Mouse (Mus musculus): ENCODE measurements at regions not wholly inside any gene's neighbourhood (a gene's known extent, or its start where the extent isn't known, plus 50 kb on each side); places are given as distances from the start of the nearest gene placed in this dataset.

- Histone ChIP-seq H3K4me1 (peaks cover 12% of the 10 kb centered on the region; the same call in 1 of the 2 replicates), H3K9me3 (no peaks in the 10 kb centered on the region), H3K36me3 (replicated peaks) (no peaks in the 10 kb centered on the region), H3K27ac (no peak overlapping the region), H3K9ac (no peak overlapping the region), H3K4me2 (no peak overlapping the region), H3K4me3 (no peak overlapping the region), H3K27me3 (replicated peaks) (no peaks in the 10 kb centered on the region)
- ATAC-seq (replicated peaks) = no peak
- 50% methylated on average over 6 of the region's 6 CpGs for WGBS
These were observed 318.7 kb downstream of the Matn1 start for GRCm38 (mm10) chr4:131262909-131263308.

GRCm38 (mm10) chr4:131266764-131267163, 322.6 kb downstream of the Matn1 start:
- H3K27ac ChIP-seq = no peak overlapping the region
- H3K4me2 ChIP-seq = no peak overlapping the region
- H3K9me3 ChIP-seq = no peaks in the 10 kb centered on the region
- no peak for ATAC-seq (replicated peaks)
- no peak overlapping the region for H3K9ac ChIP-seq
- 7% methylated on average over 9 of the region's 9 CpGs for WGBS
- H3K36me3 ChIP-seq (replicated peaks) = no peaks in the 10 kb centered on the region
- peaks cover 12% of the 10 kb centered on the region; the same call in 1 of the 2 replicates for H3K4me1 ChIP-seq
- no peak overlapping the region for H3K4me3 ChIP-seq
- no peaks in the 10 kb centered on the region for H3K27me3 ChIP-seq (replicated peaks)

- H3K36me3 ChIP-seq (replicated peaks) = no peaks in the 10 kb centered on the region
- no peak overlapping the region for H3K4me3 ChIP-seq
- H3K27ac ChIP-seq = no peak overlapping the region
- H3K27me3 ChIP-seq (replicated peaks) = no peaks in the 10 kb centered on the region
- no peak overlapping the region for H3K4me2 ChIP-seq
- peaks cover 9% of the 10 kb centered on the region; the same call in 1 of the 2 replicates for H3K4me1 ChIP-seq
- WGBS = 52% methylated on average over 10 of the region's 10 CpGs
- no peak overlapping the region for H3K9ac ChIP-seq
- ATAC-seq (replicated peaks) = no peak
- H3K9me3 ChIP-seq = no peaks in the 10 kb centered on the region
These were observed 323.6 kb downstream of the Matn1 start for GRCm38 (mm10) chr4:131267760-131268159.

DNA sequence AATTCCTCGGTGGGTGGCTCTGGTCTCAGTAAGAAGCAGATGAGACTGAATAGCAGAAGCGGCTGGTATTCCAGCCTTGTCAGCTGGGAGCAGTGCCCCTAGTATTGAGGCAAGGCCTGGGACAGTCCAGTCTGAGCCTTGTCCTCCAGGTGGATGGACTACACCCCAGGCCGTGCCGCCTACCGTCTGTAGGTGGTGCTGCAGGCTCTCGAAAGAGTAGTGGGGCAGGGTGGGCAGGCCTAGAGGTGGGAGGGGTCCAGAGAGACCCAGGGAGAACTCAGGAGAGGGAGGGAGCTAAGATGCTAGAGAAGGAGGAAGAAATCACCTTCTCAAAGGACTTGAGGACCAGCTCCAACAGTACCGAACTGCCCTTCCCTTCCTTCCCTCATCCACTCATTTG, 326.0 kb downstream of the Matn1 start:
- no peak overlapping the region for H3K9ac ChIP-seq
- peaks cover 5% of the 10 kb centered on the region; the same call in 1 of the 2 replicates for H3K4me1 ChIP-seq
- no peak overlapping the region for H3K4me2 ChIP-seq
- no peak overlapping the region for H3K4me3 ChIP-seq
- H3K36me3 ChIP-seq (replicated peaks) = no peaks in the 10 kb centered on the region
- no peaks in the 10 kb centered on the region for H3K27me3 ChIP-seq (replicated peaks)
- ATAC-seq (replicated peaks) = peak; percentile 50; the same call in 1 of the 2 replicates
- 15% methylated on average over 7 of the region's 7 CpGs for WGBS
- no peak overlapping the region for H3K27ac ChIP-seq
- H3K9me3 ChIP-seq = no peaks in the 10 kb centered on the region

DNA sequence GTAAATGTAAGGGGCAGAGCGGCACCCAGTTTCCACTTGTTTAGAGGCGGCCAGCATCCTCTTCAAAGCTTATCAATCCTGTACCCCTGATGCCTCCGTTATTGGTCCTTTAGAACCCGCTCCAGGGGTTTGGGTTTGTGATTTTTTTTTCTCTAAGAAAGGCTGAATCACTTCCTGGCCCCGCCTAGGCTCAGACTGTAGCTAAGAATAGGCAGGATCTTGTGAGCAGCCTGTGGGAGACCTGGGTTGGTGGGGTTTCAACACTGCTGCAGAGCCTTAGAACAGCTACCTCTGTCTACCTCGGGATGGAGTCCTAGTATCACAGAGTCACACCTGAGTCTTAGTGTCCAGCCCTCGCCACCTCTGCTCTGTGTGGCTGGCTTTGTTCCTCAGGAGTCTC, 327.9 kb downstream of the Matn1 start:
- Histone ChIP-seq H3K9me3 (no peaks in the 10 kb centered on the region), H3K9ac (no peak overlapping the region), H3K4me3 (no peak overlapping the region), H3K4me2 (no peak overlapping the region), H3K4me1 (peaks cover under 1% of the 10 kb centered on the region; the same call in 1 of the 2 replicates), H3K36me3 (replicated peaks) (no peaks in the 10 kb centered on the region), H3K27me3 (replicated peaks) (no peaks in the 10 kb centered on the region), H3K27ac (no peak overlapping the region)
- no peak for ATAC-seq (replicated peaks)
- 84% methylated on average over 7 of the region's 7 CpGs for WGBS

GRCm38 (mm10) chr4:131293560-131293959, 349.4 kb downstream of the Matn1 start:
- Histone ChIP-seq H3K27ac (no peak overlapping the region), H3K4me1 (no peaks in the 10 kb centered on the region), H3K4me3 (no peak overlapping the region), H3K36me3 (replicated peaks) (no peaks in the 10 kb centered on the region), H3K4me2 (no peak overlapping the region), H3K9me3 (no peaks in the 10 kb centered on the region), H3K9ac (no peak overlapping the region), H3K27me3 (replicated peaks) (no peaks in the 10 kb centered on the region)
- ATAC-seq (replicated peaks) = no peak
- WGBS = 76% methylated on average over 2 of the region's 2 CpGs

- ATAC-seq (replicated peaks) = no peak
- no peak overlapping the region for H3K4me2 ChIP-seq
- peaks cover 7% of the 10 kb centered on the region; the same call in 1 of the 2 replicates for H3K4me1 ChIP-seq
- WGBS = 78% methylated on average over 14 of the region's 14 CpGs
- no peak overlapping the region for H3K4me3 ChIP-seq
- no peak overlapping the region for H3K27ac ChIP-seq
- no peak overlapping the region for H3K9ac ChIP-seq
- no peaks in the 10 kb centered on the region for H3K9me3 ChIP-seq
- no peaks in the 10 kb centered on the region for H3K36me3 ChIP-seq (replicated peaks)
- H3K27me3 ChIP-seq (replicated peaks) = no peaks in the 10 kb centered on the region
These were observed 354.0 kb downstream of the Matn1 start for GRCm38 (mm10) chr4:131298011-131298674.

DNA sequence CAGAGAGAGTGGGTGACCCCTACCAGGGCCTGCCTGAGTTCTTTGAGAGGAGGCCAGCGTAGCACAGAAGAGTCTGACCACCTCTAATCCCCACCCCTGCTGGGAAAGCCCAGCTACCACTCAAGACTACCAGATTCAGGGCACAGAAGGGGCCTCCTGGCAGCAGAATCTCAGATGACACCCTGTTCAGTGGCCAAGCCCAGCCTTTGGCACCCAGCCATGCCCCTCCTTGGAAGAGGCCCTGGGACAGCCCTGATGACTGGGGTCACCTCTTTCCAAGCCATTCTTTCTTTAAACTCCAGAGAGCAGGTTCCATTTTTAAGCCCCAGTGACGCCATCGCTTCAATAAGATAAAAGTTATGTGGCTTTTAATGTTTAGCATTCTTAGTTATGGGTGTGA, 359.8 kb downstream of the Matn1 start:
- Histone ChIP-seq H3K9ac (no peak overlapping the region), H3K27me3 (replicated peaks) (no peaks in the 10 kb centered on the region), H3K9me3 (no peaks in the 10 kb centered on the region), H3K36me3 (replicated peaks) (no peaks in the 10 kb centered on the region), H3K4me3 (no peak overlapping the region), H3K4me1 (peaks cover 21% of the 10 kb centered on the region), H3K4me2 (no peak overlapping the region), H3K27ac (no peak overlapping the region)
- ATAC-seq (replicated peaks) = no peak
- WGBS = 63% methylated on average over 3 of the region's 3 CpGs

- H3K4me3 ChIP-seq = no peak overlapping the region
- H3K27ac ChIP-seq = no peak overlapping the region
- no peak overlapping the region for H3K4me2 ChIP-seq
- no peak for ATAC-seq (replicated peaks)
- no peak overlapping the region for H3K9ac ChIP-seq
- H3K9me3 ChIP-seq = no peaks in the 10 kb centered on the region
- H3K36me3 ChIP-seq (replicated peaks) = no peaks in the 10 kb centered on the region
- peaks cover 16% of the 10 kb centered on the region for H3K4me1 ChIP-seq
- 66% methylated on average over 12 of the region's 12 CpGs for WGBS
- H3K27me3 ChIP-seq (replicated peaks) = no peaks in the 10 kb centered on the region
These were observed 360.2 kb downstream of the Matn1 start for GRCm38 (mm10) chr4:131304361-131304777.

DNA sequence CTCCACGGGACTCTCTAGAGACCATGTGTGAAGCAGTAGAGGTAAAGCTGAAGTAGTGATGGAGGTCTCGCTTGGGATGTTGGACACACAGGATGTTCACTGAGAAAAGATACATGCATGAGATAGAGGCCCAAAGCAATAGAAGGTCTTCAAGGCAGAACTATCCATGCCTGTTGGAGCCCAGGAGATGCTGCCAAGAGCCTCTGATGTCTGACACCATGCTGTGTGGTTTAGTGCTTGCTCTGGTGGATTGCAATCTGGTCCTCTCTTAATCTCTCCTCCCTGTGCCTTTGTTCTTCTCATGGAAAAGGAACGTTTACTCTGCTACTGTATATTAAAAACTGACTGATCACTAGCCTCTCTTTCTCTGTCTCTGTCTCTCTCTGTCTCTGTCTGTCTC, 370.0 kb downstream of the Matn1 start:
- no peaks in the 10 kb centered on the region for H3K36me3 ChIP-seq (replicated peaks)
- H3K27ac ChIP-seq = no peak overlapping the region
- ATAC-seq (replicated peaks) = no peak
- H3K4me1 ChIP-seq = no peaks in the 10 kb centered on the region
- H3K4me3 ChIP-seq = no peak overlapping the region
- H3K27me3 ChIP-seq (replicated peaks) = no peaks in the 10 kb centered on the region
- H3K9ac ChIP-seq = no peak overlapping the region
- WGBS = 71% methylated on average over 3 of the region's 3 CpGs
- H3K9me3 ChIP-seq = no peaks in the 10 kb centered on the region
- H3K4me2 ChIP-seq = no peak overlapping the region

GRCm38 (mm10) chr4:131316041-131316440, 371.9 kb downstream of the Matn1 start:
- Histone ChIP-seq H3K36me3 (replicated peaks) (no peaks in the 10 kb centered on the region), H3K4me1 (no peaks in the 10 kb centered on the region), H3K9ac (no peak overlapping the region), H3K27me3 (replicated peaks) (no peaks in the 10 kb centered on the region), H3K4me2 (no peak overlapping the region), H3K27ac (no peak overlapping the region), H3K9me3 (no peaks in the 10 kb centered on the region), H3K4me3 (no peak overlapping the region)
- no peak for ATAC-seq (replicated peaks)
- 77% methylated on average over 3 of the region's 3 CpGs for WGBS

GRCm38 (mm10) chr4:131322323-131322722, 378.1 kb downstream of the Matn1 start:
- H3K4me2 ChIP-seq = no peak overlapping the region
- H3K27ac ChIP-seq = no peak overlapping the region
- WGBS = 85% methylated on average over 5 of the region's 5 CpGs
- H3K4me1 ChIP-seq = no peaks in the 10 kb centered on the region
- no peaks in the 10 kb centered on the region for H3K9me3 ChIP-seq
- H3K9ac ChIP-seq = no peak overlapping the region
- no peak overlapping the region for H3K4me3 ChIP-seq
- H3K36me3 ChIP-seq (replicated peaks) = no peaks in the 10 kb centered on the region
- no peaks in the 10 kb centered on the region for H3K27me3 ChIP-seq (replicated peaks)
- no peak for ATAC-seq (replicated peaks)

GRCm38 (mm10) chr4:131324486-131324885, 380.3 kb downstream of the Matn1 start:
- no peak overlapping the region for H3K4me2 ChIP-seq
- no peak overlapping the region for H3K9ac ChIP-seq
- H3K27ac ChIP-seq = no peak overlapping the region
- ATAC-seq (replicated peaks) = no peak
- H3K4me1 ChIP-seq = no peaks in the 10 kb centered on the region
- WGBS = 76% methylated on average over 3 of the region's 3 CpGs
- H3K9me3 ChIP-seq = no peaks in the 10 kb centered on the region
- H3K27me3 ChIP-seq (replicated peaks) = no peaks in the 10 kb centered on the region
- H3K4me3 ChIP-seq = no peak overlapping the region
- H3K36me3 ChIP-seq (replicated peaks) = no peaks in the 10 kb centered on the region

Data from midbrain, embryonic 15.5 days (tissue).